Mouse (Mus musculus) embryo, embryonic 10.5 days (tissue): ENCODE measurements around the gene Kpna2.
"Not testable (repeated sequence)": the region's sequence is repeated elsewhere in the genome, so short reads cannot be mapped to it uniquely, and the experiment has no call there.

Experiments used
- DNase-seq: peaks from one replicate; pipeline ENCODE4 v3.0.0-alpha.2; 2015; ENCODE audit warnings: low spot score

The Kpna2 gene

DNA sequence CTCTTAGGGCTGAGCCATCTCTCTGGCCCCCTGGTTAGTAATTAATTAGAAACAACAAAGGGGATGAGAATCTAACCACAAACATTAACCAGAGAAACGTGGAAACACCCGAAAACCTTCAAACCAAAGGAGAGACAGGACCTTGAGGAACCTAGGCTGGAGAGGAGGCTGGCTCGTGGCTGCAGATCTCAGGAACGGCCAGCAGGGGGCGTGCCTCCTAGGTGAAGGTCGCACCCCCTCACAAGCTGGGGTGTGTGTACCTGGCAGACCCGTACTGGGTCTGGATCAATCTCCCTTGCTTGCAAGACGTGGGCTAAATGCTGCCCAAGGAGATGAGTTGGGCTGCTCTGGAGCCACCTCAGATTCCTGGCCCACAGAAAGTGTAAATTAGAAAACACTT, 19.3 kb upstream of the Kpna2 start:
- no peak for DNase-seq

DNA sequence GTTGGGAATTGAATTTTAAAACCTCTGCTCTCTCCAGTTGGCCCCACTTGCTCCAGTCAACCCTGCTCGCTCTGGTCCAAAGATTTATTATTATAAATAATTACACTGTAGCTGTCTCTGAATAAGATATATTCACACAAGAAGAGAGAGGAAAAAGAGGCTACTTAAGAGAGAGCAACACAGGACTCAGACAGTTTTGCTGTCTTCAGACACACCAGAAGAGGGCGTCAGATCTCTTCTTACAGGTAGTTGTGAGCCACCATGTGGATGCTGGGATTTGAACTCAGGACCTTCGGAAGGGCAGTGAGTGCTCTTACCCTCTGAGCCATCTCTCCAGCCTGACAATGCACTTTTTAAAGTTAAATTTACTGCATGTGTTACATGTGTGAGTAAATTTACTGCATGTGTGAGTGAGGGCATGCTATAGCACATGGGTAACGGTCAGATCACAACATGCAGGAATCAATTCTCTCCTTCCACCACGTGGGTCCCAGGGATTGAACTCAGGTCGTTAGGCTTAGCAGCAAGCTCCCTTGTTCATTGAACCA, 18.1 kb upstream of the Kpna2 start:
- DNase-seq, result no peak

DNA sequence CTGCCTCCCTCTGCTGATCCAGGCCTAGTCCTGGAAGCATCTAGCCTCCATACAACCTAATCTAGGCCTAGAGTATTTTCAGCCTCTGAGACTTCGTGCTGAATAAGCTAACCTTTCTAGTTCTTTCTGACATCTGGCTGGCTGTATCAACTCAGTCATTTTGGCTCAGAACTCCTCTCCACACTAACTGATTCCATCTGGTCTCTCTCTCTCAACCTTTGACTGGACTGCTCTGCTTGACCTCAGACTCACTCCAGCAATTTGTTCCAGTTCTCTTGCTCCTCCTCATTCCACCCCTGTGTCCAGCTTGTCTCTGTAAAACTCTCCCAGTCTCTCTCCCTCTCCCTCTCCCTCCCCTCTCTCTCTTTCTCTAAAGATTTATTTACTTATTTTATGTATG, 17.6 kb upstream of the Kpna2 start:
- DNase-seq, result peak; percentile 42

DNA sequence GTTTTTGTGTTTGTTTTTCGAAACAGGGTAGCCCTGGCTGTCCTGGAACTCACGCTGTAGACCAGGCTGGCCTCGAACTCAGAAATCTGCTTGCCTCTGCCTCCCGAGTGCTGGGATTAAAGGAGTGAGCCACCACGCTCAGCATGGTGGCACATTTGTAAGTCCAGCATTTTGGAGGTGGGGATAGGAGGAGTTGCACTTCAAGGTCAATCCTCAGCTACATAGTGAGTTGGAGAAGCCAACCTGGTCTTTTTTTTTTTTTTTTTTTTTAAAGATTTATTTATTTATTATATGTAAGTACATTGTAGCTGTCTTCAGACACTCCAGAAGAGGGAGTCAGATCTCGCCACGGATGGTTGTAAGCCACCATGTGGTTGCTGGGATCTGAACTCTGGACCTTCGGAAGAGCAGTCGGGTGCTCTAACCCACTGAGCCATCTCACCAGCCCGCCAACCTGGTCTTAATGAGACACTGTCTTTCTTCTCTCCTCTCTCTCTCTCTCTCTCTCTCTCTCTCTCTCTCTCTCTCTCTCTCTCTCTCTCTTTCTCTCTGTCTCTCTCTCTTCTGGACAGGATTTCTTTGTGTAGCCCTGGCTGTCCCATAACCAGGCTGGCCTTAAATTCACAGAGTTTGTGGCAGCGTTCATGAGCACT, 16.3 kb upstream of the Kpna2 start:
- not testable (repeated sequence) for DNase-seq

DNA sequence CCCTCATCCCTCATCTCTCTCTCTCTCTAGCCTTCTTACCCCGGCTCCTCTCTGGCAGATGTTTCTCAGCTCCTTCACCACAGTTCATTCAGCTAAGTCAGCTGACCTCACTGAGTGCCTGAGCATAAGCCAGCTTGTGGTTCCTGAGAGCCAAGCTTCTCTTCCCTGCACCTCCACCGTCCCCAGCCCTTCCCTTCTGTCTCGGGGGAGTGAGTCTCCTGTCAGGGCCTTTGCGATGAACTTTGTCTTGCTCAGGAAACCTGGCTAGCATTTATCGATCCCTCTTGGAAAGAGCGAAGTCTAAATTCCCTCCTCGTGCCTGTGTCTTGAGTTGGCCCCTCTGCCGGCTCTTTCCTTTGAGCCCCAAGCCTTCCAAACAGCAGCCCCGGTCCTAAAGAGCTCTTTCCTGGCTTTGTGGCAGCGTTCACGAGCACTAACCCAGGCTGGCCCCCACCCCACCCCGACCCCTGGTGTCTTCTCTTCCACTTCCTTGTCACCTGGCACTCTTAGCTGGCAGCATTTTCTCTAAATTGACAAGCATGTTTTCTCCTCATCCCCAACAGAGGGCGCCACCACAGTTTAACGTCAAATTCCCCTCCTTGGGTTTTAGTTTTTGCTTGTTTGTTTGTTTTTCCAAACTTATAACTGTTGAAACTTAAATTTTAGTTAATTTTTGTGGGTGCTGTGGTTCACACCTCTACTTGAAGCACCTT, 15.4 kb upstream of the Kpna2 start:
- DNase-seq, result peak; percentile 44

DNA sequence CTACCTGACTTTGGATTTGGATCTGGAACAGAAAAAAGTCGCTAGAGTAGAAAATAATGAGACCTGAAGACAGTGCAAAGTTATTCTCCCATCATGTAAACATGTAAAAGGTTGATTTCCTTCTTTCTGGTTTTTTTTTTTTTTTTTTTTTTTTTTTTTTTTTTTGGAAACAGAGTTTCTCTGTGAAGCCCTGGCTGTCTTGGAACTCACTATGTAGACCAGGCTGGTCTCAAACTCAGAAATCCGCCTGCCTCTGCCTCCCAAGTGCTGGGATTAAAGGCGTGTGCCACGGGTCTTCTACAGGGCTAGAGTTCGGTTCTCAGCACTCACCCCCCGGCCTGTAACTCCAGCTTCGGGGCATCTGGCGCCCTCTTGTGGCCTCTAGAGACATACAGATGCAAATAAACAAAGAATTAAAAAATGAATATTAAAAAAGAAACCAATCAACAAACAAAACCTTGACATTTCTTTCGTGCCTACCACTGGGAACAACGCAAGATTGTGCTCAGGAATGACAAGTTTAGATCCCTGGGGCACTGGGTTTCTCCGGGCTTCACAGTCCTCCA, 14.8 kb upstream of the Kpna2 start:
- no peak for DNase-seq

DNA sequence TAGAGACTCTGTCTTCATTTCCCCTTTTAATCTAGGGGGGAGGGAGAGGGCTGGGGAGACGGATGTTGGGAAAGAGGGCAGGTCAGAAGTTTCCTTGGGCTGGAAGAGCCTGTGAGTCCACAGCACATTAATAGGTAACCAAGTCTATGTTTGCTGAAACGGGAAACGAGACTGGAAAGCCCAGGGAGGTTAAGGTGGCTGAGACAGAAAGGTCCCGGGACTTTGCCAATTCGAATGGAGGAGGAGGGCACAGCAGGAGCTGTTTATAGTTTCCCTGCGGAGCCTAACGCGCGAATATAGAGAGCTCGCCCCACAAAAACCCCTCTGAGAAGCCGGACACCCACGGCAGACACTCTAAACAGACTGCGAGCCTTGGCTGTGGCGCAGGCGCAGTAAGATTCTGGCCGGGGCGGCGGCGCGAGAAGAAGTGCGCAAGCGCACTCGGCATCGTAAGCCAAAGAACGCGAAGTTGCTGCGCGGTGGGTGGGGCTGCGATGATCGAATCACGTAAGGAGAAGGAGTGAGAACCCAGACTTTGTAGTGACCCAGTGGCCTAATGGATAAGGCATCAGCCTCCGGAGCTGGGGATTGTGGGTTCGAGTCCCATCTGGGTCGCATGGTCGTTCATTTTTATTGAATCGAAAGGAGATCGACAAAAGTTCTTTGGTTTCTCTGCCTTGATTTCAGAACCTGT, 13.1 kb upstream of the Kpna2 start:
- DNase-seq, result peak; percentile 99

DNA sequence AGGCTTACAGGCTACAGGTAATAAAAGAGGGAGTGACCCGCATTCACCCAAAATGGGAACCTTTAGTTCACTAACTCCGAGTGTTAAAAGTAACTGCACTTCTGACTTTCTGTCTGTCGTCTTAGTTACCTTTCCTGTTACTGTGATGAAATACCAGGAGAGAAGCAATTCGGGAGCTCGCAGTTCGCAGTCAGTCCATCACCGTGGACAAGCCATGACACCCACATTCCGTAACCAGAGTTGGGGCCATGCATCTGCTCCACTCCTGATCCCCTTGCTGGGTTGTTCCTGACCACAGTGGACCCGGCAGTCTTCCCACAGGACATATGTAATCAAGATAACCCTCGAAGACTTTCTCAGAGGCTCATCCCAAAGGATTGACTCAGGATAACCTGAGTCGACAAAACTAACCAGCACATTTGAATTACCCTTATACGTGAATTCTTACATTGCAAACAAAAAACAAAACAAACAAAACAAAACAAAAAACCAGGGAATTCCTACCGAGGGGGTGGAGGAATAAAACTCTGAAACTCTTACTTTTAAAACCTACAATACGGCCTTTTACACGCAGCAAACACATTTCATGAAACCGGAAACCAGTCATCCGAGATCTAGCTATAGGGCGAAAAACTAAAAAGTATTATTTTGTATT, 12.5 kb upstream of the Kpna2 start:
- DNase-seq, result peak; percentile 28

DNA sequence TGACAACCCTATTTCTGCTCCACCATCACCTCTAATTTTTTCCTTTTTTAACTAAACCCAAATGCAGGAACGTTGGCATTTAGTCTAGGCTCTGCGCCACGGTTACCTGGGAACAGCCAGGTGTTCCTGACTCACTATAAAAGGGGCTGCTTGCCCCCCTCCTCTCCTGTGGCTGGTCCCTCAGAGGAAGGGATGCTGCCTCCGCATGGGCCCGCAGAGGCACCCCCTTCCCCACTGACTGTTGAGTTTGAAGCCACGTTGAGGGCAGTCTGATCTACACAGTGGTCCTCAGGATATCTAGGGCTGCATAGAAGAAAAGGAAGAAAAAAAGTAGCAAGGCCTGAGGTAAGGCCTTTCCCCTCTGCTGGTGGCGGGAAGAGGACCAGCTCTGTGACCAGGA, 11.8 kb upstream of the Kpna2 start:
- DNase-seq, result no peak

DNA sequence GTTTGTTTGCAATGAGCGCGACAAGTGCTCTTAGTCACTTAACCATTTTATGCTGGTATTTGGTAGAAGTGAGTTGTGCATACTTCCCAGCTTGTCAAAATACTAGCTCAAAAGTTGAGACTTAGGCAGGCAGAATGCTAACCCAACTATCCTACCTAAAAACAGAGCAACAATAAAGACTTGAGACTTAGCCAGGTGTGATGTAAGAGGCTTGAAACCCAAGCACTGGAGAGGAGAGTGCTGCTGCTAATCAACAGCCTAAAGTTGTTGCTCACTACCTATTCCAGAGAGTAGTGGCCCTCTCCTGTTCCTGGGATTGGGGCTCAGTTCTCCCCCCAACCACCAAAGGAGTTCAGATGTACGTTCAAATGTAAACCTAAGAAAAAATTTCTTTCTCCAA, 11.1 kb upstream of the Kpna2 start:
- no peak for DNase-seq

DNA sequence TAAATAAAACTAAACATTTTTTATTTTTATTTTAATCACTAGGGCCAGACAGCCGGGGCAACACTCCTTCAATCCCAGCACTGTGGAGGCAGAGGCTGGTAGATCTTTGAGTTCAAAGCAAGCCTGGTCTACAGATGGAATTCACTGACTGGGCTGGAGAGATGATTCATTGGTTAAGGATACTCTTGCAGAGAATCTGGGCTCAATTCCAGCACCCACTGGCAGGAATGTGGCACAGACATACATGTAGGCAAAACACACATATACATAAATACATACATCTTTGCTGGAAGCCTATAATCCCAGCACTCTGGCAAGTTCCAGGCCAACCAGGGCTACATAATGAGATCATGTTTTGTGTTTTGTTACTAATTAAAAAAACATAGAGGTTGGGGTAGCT, 6.2 kb upstream of the Kpna2 start:
- DNase-seq, result no peak

DNA sequence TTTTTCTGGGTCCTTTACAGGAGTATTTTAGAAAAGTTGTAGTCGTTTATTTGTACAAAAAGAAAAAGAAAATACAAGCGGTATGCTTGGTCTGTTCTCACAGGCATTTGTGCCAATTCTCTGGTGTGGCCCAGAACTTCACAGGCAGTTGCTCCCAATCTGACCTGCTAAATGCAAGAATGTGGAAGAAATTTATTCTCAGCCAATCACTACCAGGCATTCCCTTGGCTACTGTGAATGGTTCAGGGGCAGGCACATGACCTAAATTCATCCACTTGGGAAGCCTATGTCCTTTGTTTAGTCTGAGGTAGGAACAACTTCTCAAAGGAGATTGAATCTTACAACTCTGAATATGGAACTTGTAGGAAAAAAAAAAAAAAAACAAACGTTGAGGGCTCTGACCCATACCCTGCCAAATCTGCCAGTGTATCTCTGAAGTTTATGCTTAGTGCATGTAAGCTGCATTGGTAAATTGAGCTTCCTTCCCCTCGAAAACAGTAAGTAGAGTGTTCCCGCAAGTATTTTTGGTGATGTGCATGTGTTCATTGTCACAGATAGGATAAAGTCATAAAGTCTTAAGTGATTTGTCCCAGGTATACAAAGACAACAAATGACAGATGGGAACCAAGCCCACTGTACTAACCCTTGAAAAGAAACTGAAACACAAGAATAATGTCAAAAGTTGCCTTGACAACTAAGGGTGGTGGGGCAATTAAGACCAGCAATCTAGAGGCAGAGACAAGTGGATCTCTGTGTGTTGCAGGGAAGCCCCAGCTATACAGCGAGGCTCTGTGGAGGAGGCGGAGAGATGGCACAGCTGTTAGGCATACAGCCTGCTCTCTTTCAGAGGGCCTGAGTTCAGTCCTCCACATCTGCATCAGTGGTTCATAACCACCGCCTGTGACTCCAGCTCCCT, 2.7 kb upstream of the Kpna2 start:
- peak; percentile 80 for DNase-seq

DNA sequence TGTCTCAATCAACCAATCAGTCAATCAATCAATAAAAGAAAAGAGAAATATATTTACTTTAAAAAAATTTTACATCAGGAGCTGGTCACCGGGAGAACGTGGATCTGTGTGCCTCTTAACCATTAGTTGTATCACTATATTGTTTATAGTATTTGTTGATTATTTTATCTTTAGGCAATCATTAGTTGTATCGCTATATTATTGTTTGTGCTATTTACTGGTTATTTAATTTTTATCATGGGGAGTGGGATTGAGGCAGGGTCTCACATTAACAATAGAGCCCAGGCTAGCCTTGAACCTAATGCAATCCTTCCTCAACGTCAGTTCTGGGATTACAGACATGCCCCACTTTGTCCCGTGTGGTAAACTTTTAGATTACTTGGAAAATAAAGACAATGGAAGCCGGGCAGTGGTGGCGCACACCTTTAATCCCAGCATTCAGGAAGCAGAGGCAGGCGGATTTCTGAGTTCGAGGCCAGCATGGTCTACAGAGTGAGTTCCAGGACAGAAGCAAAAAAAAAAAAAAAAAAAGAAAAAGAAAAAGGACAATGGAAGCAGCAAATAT, 690 bp upstream of the Kpna2 start:
- no peak for DNase-seq

DNA sequence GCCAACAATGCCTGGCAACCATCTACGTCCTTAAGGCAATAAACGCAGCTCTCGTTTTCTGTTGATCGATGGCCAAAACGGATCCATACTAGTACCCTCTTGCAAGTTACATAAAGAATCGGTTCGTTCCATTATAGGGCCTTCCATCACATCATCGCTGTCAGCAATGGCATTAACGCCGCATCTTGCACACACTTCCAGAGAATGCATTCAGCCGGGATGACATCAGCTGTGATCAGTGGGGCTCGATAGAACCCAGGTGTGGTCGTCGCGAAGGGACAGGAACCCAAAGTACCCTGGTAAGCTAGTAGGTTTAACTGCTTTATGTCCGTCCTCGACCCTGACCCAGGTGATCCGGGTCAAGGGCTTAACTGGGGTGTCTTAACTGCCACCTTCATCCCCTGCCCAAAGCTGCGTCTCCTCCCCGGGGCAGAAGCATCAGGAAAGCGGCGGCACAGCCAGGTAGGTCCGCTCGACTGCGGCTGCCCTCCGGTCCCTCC, 640 bp downstream of the Kpna2 start:
- peak; percentile 66 for DNase-seq

DNA sequence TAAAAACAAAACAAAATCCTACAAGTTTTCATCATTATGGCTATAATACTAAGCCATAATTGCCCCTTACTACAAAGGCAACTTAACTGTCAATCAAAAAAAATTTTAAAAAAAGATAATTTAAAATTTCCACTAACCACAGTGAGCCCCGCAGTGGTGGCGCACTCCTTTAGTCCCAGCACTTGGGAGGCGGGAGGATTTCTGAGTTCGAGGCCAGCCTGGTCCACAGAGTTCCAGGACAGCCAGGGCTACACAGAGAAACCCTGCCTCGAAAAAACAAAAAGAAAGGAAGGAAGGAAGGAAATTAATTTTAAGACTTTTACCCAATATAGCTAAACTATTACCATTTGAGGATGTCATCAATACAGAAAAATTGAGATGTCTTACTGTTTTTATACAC, 1.4 kb downstream of the Kpna2 start:
- DNase-seq, result no peak

DNA sequence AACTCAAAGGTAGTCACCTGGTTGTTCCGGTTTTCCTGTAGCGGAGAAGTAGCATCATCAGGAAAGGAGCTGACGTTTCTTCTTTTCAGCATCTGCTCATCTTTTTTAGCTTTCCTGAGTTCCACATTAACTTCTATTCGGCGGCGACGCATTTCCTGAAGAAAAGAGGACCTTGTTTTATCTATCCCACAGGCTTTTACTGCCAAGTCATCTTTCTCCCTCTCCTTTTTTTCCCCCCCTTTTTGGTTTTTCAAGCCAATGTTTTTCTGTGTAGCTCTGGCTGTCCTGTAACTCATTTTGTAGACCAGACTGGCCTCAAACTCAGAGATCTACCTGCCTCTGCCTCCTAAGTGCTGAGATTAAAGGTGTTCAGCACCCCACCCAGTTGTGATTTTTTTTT, 2.8 kb downstream of the Kpna2 start:
- DNase-seq, result not testable (repeated sequence)

DNA sequence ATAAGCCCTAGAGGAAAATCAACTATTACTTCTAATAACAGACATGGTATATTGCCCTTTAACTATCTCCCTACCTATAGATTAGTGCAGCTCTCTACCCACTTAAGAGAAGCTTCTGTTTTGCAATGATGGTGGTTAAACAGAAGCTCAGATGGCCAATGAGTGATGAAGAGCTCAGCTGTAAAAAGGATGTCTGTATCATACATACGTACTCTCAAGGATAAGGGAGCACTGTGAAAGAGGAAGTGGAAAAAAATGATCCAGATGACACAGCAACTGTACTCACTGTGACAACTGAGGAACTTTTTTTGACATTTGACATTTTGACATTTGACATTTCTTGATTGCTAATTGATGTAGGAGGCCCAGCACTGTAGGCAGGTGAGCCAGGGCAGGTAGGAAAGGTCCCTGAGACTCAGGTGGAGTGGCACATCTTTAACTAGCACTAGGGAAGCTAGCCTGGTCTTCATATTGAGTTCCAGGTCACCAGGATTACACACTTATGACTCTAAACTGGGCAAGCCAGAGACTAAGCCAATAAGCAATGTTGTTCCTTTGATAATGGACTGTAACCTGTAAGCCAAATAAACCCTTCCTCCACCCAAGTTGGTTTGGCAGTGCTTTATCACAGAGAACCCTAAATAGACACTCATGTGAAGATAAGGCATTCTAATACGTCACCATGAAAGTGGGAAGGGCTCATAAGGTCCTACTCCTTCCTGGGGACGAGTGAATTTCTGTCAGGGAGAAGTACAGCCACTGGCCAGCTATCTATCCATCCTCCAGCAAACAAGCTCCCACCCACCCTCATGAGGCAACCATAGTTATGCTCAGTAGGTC, 4.9 kb downstream of the Kpna2 start:
- no peak for DNase-seq

DNA sequence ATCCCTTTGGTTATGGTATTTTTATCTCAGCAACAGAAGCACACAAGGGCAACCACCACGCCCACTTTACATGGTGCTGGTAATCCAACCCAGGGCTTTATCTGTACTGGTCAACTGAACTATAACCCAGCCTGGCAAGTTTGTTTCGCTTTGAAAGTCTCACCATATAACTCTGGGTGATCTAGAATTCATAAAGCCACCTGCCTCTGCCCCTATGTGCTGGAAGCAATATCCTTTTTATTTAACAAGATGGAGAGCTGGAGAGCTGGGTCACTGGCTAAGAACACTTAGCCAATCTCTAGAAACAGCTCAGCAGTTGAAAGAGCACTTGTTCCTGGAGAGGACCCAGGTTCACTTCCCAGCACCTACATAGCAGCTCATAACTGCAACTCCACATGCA, 12.0 kb downstream of the Kpna2 start:
- DNase-seq, result no peak

DNA sequence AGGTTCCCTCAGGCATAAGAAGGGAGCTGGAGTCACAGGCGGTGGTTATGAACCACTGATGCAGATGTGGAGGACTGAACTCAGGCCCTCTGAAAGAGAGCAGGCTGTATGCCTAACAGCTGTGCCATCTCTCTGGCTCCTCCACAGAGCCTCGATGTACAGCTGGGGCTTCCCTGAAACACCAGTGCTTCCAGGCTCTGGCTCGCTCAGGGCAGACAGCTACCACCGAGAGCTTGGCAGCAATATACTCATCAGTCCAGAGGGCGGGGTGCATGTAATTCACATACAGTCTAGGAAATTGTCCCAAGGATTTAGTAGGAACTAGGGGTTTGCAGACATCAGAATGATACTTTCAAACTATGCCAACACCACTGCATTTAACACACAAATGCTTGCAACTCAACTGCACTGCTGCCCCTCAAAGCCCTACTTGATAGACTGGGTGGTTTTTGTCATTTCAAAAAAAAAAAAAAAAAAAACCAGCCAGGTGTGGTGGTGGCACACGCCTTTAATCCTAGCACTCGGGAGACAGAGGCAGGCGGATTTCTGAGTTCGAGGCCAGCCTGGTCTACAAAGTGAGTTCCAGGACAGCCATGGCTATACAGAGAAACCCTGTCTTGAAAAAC, 13.2 kb downstream of the Kpna2 start:
- DNase-seq, result not testable (repeated sequence)
